Mouse (Mus musculus) urinary bladder, postnatal 36 days (tissue): ENCODE results near the gene Gm20388.
A peak's percentile ranks its signal among the peaks of the same experiment; 100 is the strongest.

ENCODE experiments used
- DNase-seq, 2 experiments: peaks; one replicate each; pipeline ENCODE4 v3.0.0; 2022; ENCODE audit warnings: low spot score in 2 of 2, mixed read lengths in 1 of 2

Gene Gm20388

DNA sequence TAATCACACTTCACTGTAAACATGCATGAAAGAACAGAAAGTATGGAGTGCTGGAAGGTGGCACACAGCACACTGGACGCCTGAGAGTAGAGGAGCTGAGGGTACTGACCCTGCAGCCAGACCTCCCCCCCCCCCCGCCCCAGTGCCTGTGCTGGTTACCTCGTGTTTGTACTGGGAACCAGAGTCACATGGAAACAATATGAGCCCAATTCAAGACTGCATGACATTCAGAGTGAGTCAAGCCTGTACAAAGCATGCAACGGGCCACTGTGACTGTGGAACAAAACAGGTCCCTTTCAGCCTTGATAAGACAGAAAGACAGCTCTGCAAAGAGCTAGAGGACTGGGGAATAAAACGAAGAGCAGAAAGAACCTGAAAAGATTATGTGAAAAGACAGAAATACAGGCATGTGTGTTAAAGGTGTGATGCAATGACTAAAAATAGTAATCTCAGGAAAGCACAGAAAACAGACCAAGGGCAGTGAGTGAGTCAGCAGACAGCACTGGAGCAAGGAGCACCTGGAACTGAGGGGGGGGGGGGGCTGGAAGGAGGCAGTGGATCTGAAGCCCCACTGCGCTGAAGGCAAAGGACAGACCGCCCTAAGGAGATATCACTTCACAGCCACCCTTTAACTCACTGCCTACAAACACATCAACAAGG is 3012.9 kb downstream of the Gm20388 start:
- no peak for DNase-seq

DNA sequence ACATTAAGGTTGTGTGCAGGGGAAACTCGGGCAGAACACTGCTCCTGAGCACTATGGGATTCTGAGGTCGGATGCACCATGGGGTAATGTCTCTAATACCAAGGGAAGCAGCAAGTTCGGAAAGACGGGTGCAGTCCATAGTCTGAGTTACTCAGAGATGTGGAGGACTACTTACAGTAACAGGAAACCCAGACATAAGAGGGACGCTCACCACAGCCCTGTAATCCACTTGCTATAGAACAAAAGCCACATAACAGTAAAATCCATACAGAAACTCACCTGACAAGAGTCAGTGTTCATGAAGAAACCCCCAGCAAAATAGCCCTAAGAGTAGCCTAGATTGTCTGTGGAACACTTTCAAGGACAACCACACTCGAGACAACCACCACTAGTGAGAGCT is 3013.4 kb downstream of the Gm20388 start:
- DNase-seq, result no peak

DNA sequence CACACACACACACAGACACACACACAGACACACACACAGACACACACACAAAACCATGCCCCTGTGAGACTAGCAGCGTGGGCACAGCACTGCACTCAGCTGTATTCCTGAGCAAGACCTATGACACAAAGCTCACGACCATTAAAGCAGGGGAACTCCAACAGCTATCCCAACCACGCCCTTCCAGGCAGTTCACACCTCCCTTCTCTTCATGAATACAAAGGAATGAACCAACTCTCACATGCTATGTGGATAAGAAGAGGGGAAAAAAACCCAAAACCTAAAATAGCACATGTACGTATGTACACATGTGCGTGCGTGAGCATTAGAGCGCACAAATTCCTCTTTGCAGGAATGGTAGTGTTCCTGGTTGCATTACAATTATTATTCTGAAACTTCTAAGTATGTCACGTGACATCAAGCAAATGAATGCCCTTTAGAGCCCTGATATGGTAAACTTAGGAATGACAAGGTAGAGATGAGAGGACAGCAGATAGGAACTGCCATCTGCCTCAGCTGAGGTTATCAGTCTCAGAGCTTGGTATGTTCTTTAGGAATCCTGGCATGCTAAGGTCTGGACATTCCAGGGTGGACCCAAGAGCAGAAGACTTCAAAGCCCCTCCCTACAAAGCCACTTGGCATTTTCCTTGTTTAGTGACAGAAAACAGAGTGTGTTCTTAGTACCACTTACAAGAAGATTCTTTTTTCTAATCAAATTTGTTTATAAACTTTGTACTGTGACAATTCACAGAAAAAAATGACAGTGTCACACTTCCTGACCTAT is 3015.5 kb downstream of the Gm20388 start:
- DNase-seq, result no peak

GRCm38 (mm10) chr8:122926782-122927181 is 3016.1 kb downstream of the Gm20388 start:
- no peak for DNase-seq

DNA sequence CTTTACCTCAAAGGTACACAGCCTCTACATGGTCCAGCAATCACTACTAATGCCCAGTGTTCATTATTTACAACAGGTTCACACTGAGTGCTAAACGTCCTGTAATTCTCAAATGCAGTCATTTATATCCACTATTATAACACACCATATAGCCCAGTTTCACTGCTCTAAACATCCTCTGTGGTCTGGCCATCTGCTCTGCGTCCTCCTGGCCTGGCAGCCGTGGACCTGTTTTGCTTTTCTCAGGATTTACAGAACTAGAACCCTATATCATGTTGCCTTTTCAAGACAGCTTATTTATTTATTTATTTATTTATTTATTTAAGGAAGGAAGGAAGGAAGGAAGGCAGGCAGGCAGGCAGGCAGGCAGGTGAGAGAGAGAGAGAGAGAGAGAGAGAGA is 3017.2 kb downstream of the Gm20388 start:
- no peak for DNase-seq

DNA sequence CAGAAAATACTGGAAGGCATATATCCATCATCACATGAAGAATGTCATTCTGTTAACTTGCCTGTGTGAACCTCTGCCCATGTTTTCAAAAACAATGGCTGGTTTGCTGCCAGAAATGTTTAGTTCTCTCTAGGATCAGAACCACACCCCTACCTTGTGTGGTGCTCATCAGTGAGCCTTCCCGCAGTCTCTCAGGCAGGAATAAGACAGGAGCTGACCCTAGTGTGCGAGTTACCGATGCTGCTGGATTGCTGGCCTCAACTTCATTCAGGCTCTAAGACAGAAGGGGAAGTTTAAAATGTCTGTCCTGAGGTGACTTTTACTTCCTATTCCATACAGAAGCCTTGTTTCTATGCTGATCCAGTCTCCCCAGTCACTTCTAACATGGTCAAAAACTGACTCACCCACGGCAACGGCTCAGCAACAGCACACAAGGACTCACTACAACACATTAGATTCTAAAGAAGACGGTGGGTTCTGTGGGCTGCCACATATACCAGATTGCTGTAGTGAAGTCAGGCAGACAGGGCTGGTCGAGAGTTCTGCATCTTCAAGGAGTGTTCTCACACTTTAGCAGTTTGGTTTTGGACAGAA is 3018.1 kb downstream of the Gm20388 start:
- no peak for DNase-seq

GRCm38 (mm10) chr8:122931834-122932560 is 3021.4 kb downstream of the Gm20388 start:
- DNase-seq, result peak; percentile 25 to 32

- no peak for DNase-seq
Measured at GRCm38 (mm10) chr8:122932561-122932959, 3021.9 kb downstream of the Gm20388 start.

GRCm38 (mm10) chr8:122933973-122934372 is 3023.3 kb downstream of the Gm20388 start:
- DNase-seq, result no peak

GRCm38 (mm10) chr8:122935118-122935517 is 3024.5 kb downstream of the Gm20388 start:
- DNase-seq, result no peak

DNA sequence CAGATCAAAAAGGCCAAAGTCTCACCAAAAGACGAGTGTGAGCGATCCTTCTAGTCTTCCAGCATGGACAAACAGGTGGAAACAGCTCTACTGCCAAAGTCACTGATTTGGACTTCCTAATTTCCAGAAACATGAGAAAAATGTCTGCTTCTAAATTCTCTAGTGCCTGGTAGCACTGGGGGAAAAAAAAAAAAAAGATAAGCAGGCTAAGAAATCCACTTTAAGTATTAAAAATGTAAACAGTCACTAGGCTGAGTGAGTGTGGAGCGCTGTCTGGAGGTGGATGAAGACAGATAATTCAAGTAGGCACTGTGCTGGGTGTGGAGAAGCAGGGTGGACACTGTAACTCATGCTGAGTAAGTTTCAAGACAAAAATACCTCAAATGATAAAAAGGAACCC is 3025.3 kb downstream of the Gm20388 start:
- DNase-seq, result no peak

DNA sequence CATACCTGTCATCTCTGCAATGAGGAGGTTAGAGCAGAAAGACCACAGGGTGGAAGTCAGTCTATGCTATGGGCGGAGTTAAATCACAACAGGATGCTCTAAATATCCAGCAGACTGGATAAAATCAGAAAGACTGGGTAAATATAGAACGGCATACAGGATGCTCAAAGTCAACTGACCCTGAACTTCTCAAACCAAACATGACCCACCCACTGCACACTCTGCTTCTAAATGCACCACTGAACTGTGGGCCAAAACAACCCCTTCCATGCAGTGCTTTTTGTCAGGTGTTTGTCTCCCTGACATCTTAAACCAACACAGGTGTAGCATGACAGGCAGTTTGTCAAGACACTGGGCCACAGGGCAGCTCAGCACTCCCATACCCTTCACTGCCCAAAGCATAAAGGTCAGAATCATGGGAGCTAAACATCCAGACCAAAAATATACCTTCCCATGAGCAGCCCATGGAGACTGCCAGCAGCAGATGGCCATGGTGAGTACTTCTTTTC is 3027.0 kb downstream of the Gm20388 start:
- DNase-seq, result no peak

- no peak for DNase-seq
Measured at GRCm38 (mm10) chr8:122938170-122938569, 3027.5 kb downstream of the Gm20388 start.

DNA sequence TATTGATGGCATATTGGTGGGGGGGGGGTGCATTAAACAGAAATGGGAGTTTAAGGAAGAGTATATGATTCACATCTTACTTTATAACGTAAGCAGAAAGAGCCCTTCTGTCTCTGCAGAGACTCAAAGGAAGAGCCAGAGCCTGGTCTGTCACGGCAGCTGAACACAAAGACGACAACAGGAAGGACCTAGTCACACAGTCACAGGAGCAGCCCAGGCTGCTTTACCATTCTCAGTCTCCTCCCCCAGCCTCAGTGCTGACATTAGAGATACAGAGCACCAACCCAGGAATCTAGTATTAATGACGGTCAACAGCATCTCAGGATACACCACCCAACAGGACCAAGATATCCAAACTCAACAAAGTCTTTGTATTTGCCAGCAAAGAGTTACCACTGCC is 3027.9 kb downstream of the Gm20388 start:
- no peak for DNase-seq

DNA sequence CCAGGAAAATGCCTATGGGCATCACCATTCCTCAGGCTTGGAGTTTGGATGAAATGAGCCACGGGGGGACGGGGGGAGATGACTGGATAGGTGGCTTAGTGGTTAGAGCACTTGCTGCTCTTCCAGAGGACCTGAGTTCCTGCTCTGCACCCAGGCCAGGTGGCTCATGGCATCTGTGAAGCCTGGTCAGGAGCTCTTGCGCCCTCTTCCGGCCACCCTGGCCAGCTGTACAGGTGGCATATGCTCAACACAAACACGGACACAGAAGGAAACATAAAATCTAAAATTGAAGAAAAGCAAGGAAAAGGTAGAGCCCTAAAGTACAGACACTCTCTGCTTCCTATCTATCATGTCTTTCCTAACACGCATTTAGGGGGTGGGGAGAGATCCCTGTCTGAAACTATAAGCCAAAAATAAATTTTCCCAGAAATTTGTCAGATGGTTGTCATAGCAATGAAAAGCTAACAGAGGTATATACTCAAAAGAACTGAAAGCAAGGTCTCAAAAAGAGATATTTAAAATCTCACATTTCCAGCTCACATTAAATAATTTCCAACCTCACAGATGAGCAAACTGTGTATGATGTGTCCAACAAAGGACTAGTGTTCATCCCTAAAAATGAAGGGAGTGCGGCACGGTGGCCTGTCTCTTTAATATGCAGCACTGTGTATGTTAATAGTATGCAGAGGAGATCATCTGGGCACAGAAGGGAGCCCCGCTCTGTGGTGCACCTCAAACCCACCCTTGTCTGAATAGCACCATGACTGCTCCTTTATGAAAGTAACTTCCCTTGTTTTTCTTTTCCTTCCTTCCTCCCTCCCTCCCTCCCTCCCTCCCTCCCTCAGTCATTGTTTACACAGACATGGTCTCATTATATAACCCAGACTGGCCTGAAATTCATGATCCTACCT is 3032.4 kb downstream of the Gm20388 start:
- no peak for DNase-seq

DNA sequence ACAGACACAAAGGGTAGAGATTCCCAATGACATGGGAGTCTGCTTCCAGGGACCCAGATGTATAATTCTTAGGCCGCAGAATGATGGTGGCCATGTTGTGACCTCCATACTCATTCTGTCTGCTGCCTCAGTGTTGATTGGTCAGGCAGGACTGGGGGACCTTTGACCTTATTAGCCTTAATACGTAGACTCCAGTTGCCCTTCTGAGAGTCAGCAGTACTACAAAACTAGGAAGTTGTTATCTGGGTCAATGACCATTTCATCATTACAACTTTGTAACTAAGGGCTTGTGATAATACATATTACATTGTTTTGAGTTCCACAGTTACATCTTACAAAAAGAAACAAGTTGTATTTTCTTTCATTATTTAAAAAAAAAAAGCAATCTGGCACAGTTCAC is 3035.1 kb downstream of the Gm20388 start:
- no peak for DNase-seq

GRCm38 (mm10) chr8:122949701-122950100 is 3039.1 kb downstream of the Gm20388 start:
- no peak for DNase-seq

DNA sequence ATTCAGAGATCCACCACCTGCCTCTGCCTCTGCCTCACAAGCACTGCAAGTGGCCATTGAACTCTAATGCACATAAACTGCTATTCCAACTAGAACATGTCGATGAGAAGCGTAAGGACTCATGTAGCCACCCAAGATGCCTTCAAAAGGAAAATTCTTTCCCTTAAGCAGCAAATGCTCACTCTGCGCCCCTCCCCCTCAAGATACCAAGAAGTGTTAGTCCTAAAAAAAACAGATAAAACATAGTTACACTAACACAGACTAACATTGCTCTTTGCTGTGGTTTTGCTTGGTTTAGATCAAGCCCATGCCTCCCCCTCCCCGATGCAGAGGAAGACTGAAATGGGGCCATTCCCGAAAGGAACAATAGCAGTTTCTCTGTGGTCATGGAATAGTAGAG is 3040.8 kb downstream of the Gm20388 start:
- DNase-seq, result no peak

DNA sequence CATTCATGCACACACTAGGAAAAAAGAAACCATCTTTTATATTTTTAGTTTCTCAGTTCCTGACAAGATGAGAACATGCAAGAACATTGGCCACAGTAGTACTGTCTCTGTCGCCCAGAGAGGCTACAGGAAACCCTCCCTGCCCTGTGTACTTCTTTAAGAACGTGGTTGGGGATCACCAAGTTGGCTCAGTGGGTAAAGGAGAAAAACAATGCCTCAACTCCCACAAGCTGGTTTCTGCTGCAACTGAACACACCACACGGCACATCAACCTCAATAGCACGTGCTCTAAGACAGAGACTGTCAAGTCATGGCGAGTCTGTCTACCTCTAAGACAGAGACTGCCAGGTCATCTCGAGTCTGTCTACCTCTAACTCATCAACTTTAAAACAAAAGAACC is 3042.4 kb downstream of the Gm20388 start:
- DNase-seq, result no peak

DNA sequence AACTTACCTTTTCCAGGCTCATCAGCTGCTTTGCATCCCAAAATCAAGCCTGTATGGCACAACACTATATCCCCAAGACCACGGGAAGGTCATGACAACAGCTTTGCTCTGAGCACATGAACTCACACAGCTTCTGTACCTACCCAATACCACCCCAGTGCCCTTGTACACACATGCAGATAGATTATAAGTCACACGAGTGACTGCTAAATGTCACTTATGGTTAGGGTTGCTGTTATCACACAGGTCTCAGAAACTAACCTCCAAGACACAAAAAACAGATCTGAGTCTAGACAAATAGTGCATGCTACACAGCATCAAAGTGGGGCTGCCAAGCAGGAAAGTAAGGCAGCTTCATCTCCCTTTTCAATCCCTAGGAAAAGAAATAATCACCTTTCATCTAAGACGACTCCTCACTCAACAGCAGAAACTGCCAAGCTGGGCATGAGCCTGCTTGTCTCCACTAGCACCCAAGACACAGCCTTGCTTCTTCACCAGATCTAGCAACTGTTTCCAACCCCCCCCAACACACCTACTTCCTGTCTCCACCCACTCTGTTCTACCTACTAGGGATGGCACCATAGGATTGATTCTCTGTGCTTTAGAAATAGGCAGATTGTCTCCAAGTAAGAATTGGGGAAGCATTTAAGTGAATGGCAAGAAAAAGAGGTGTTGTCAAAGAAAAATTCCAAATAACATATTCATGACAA is 3043.6 kb downstream of the Gm20388 start:
- no peak for DNase-seq
